Mouse (Mus musculus) liver, embryonic 14.5 days (tissue): Measurements from ENCODE around the gene Gfy. TPM values are rescaled to one million over a fixed set of nuclear protein-coding genes. Genes with fewer than 3 reads are reported as not detected.
A peak's percentile ranks its signal among the peaks of the same experiment; 100 is the strongest.

Experiments used
- ATAC-seq: fragments of 200-750 bp; cut with Nextera tagmentation; 2 replicates; pipeline ENCODE4 v1.8.0; 2017; ENCODE audit warnings: moderate number of reproducible peaks, mild to moderate bottlenecking, moderate library complexity; ENCODE audit not compliant: insufficient read depth
- DNase-seq, 3 experiments: peaks; one replicate each; pipeline ENCODE4 v3.0.0-alpha.2; 2012 to 2013; ENCODE audit warnings: low read depth in 3 of 3, low spot score in 3 of 3
- H3K27ac ChIP-seq: fragments of 300-500 bp; sonication (generic); 2 replicates; pipeline ENCODE4 v1.5.1; 2014; ENCODE audit warnings: moderate library complexity, mild to moderate bottlenecking, control low read depth, inconsistent platforms
- H3K27me3 ChIP-seq: fragments of 300-500 bp; sonication (generic); 2 replicates; pipeline ENCODE4 v1.6.1; 2014; ENCODE audit warnings: mild to moderate bottlenecking, low read length, moderate library complexity; ENCODE audit not compliant: control insufficient read depth, insufficient read depth
- H3K36me3 ChIP-seq: fragments of 300-500 bp; sonication (generic); replicated peaks from 2 replicates; pipeline ENCODE4 v1.6.1; 2014; ENCODE audit warnings: low read depth; ENCODE audit not compliant: control insufficient read depth, insufficient read depth
- H3K4me1 ChIP-seq, 2 experiments: fragments of 200-500 bp in 1 of 2; fragments of 300-500 bp in 1 of 2; sonication (generic) in 1 of 2; replicated peaks; 2 replicates each; pipeline ENCODE4 v1.6.1; 2012 to 2014; ENCODE audit warnings: antibody characterized with exemption in 1 of 2, inconsistent platforms in 1 of 2, low read length in 1 of 2; ENCODE audit not compliant: control insufficient read depth in 2 of 2, insufficient read depth in 2 of 2
- H3K4me2 ChIP-seq: fragments of 300-500 bp; sonication (generic); 2 replicates; pipeline ENCODE4 v1.6.1; 2014; ENCODE audit warnings: low read depth, mild to moderate bottlenecking, control low read depth, moderate library complexity
- H3K4me3 ChIP-seq, 2 experiments: fragments of 200-500 bp in 1 of 2; fragments of 300-500 bp in 1 of 2; sonication (generic) in 1 of 2; 2 replicates each; pipeline ENCODE4 v1.5.1; 2012 to 2014; ENCODE audit warnings: low read depth in 2 of 2, low read length in 2 of 2, mild to moderate bottlenecking in 2 of 2, control low read depth in 1 of 2, inconsistent platforms in 1 of 2, moderate library complexity in 1 of 2; ENCODE audit not compliant: insufficient read depth in 1 of 2
- H3K9ac ChIP-seq: fragments of 300-500 bp; sonication (generic); replicated peaks from 2 replicates; pipeline ENCODE4 v1.6.1; 2014; ENCODE audit warnings: mild to moderate bottlenecking, control low read depth, moderate library complexity
- H3K9me3 ChIP-seq: fragments of 300-500 bp; sonication (generic); 2 replicates; pipeline ENCODE4 v1.6.1; 2016; ENCODE audit warnings: low read length, mixed read lengths; ENCODE audit not compliant: control insufficient read depth
- CTCF ChIP-seq: IDR thresholded peaks from 2 replicates; pipeline ENCODE4 v1.5.1; 2016; ENCODE audit warnings: antibody characterized with exemption, low read depth, control low read depth
- EP300 ChIP-seq: IDR thresholded peaks from 2 replicates; pipeline ENCODE4 v1.6.1; 2016; ENCODE audit warnings: antibody characterized with exemption, low read depth
- WGBS: fragments of 180-500 bp; shearing (Covaris S2); extraction: QIAGEN DNeasy Blood & Tissue Kit; methylation state at CpG from one replicate; pipeline ENCODE4 v1.1.7; 2014; ENCODE audit not compliant: insufficient replicate concordance; 5-methylcytosine and 5-hydroxymethylcytosine counted together
- polyA plus RNA-seq, 2 experiments: library from polyadenylated mRNA; depleted of rRNA in 1 of 2; stranded (reverse) in 1 of 2; unstranded in 1 of 2; fragments of >200 nt; fragmentation: Nextera tagmentation in 1 of 2; extraction: Ambion mirVana in 1 of 2; gene quantifications; 2 replicates each; pipeline versions ENCODE4 v1.2.1 to v1.2.3; 2012 to 2014

Gene Gfy
- polyA plus RNA-seq, 2 experiments, result not detected

DNA sequence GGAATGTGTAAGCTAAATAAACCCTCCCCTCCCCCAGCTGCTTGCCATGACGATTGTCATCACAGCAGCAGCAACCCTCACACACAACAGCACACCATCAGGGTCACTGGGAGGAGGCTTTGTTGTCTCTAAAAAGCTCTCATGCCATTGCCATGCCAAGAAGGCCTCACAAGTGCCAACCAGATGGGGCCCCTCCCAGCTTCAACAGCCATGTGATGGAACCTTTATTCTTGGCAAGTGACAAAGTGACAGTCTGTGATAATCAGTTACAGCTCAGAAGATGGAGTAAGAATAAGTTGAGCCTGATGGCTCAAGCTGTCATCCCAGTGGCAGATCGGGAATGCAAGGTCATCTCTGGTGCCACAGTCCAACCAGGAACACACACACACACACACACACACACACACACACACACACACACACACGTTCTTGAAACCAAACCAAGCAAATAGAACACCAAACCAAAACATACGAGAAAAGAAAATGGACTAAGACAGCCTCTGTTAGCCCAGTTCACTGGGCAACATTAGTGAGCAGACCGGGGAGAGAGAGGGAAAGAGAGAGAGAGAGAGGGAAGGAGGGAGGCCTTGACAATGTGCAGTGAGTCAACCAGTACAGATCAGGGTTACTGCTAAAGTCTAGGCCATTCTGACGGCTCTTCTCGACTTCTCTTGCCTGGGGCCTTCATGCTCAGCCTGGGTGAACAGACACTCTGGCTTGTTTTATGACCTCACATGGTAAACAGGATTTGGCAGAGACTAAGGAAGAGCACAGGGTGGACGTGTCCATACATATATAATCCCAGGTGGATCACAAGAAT, 39.3 kb downstream of the Gfy start:
- Histone ChIP-seq H3K4me3 (no peak overlapping the region), H3K9ac (no peak overlapping the region), H3K4me1 (peaks cover 13 to 34% of the 10 kb centered on the region in 2 experiments), H3K4me2 (no peak overlapping the region), H3K27ac (no peak overlapping the region), H3K36me3 (no peaks in the 10 kb centered on the region), H3K9me3 (no peaks in the 10 kb centered on the region), H3K27me3 (no peaks in the 10 kb centered on the region)
- DNase-seq (no peak), ATAC-seq (no peak)
- TF ChIP-seq CTCF (no peak), EP300 (no peak)
- WGBS, result 62% methylated on average over 8 of the region's 8 CpGs

DNA sequence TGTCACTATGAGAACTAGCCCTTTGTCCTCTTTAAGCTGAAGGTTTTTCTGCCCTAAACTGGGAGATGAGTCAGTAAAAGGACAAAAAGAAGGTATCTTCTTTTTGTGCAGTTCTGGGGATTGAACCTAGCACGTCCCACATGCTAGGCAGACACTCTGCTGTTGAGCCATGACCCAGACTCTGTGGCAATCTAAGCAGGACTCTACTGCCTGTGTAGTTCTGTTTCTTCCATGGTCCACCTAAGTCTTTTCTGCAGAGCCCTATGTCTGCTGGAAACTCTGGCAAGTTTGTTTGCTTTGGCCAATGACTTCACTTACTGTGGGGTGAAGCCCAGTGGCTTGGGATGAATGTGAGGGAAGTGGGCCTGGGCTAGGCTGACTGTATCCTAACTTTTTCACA, 41.0 kb downstream of the Gfy start:
- Histone ChIP-seq H3K36me3 (no peaks in the 10 kb centered on the region), H3K4me2 (no peak overlapping the region), H3K4me1 (peaks cover 20 to 42% of the 10 kb centered on the region in 2 experiments), H3K9ac (no peak overlapping the region), H3K4me3 (no peak overlapping the region), H3K27ac (no peak overlapping the region), H3K9me3 (no peaks in the 10 kb centered on the region), H3K27me3 (no peaks in the 10 kb centered on the region)
- DNase-seq (no peak), ATAC-seq (no peak)
- TF ChIP-seq CTCF (no peak), EP300 (no peak)
- 48% methylated on average over 1 of the region's 1 CpGs for WGBS

DNA sequence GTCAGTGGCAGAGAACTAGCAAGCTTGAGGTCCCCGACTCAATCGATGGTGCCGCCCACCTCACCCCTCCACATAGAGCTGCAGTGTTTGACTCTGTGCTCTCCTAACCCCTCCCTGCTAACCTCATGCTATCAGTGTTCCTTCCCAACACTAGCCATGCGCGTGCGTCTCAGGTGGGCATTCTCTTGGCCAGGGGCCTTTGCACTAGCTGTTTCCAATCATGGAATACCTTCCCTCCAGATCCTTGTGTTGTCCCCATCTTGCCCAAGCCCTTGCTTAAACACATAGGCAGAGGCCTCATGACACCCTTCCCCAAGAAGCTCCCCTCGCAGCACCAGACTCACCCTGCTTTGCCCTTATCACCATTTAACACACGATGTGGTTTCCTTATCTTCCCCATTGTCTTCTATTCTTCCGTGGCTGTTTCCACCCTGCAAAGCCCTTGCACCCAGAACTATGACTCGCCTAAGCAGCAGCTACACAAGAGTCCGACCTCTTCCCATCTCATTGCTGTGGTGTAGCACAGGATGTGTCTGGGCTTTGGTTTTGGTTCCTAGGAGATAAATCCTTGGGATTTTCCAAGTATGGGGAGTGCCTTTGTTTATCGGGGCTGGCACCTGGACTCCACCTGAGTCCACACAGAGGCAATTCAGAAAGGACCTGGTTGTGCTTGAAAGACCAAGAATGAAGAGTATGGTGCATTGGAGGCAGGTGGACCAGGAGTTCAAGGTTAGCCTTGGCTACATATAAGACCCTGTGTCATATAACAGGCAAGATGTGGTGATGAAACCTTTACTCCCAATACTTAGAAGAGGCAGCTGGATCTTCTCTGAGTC, 42.0 kb downstream of the Gfy start:
- no peak overlapping the region for H3K9ac ChIP-seq
- H3K36me3 ChIP-seq, result no peaks in the 10 kb centered on the region
- peak; percentile 73 for ATAC-seq
- no peak overlapping the region for H3K4me3 ChIP-seq
- DNase-seq, result peak; percentile 69 to 71 (median 71)
- peaks cover 20 to 42% of the 10 kb centered on the region in 2 experiments for H3K4me1 ChIP-seq
- WGBS, result 8% methylated on average over 12 of the region's 12 CpGs
- peak overlapping the region; percentile 46 for H3K27ac ChIP-seq
- H3K4me2 ChIP-seq, result peak overlapping the region; percentile 67
- no peaks in the 10 kb centered on the region for H3K27me3 ChIP-seq
- TF ChIP-seq EP300, result peak; percentile 80
- TF ChIP-seq CTCF, result no peak
- no peaks in the 10 kb centered on the region for H3K9me3 ChIP-seq

DNA sequence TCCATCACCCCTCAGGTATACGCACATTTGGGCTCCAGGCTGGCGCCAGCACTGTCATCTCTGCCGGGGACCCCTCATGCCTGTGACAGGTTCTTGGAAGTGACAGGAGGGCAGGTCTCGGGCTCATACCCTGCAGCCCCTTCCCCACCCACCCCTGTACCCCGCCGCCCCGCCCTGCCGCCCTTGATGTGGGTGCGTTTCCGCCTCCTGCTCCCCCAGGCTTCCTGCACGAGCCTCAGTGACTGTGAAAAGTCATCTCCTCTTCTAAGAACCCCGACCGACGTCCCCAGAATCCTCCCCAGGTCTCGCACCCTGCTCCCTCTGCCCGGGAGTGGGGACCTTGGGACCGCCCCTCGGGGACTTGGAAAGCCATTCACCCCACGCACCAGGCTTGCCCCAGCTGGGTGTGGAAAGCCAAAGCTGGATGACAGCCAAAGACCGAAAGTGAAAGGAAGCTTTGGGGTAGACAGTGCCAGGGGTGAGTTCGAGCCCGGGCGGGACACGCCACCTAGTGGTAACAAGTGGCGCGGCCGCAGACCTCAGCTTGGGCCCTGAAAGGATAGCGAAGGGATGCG, 43.3 kb downstream of the Gfy start, which contains the start of the genes Gm45713 and Flt3l:
Gene Gm45713 (minus strand): TSS at position 239 of the 575 bp plus-strand sequence.
Gene Flt3l (minus strand): TSS at position 440 of the 575 bp plus-strand sequence.
- Histone ChIP-seq H3K27me3 (no peaks in the 10 kb centered on the region), H3K36me3 (no peaks in the 10 kb centered on the region), H3K9me3 (no peaks in the 10 kb centered on the region), H3K27ac (peak within 1 kb of the TSS; percentile 51), H3K4me2 (peak within 1 kb of the TSS; percentile 67), H3K4me3 (peak within 1 kb of the TSS; percentile 74 to 79), H3K9ac (peak within 1 kb of the TSS; percentile 70), H3K4me1 (peaks cover 20 to 42% of the 10 kb centered on the region in 2 experiments)
- ATAC-seq (peak; percentile 70), DNase-seq (peak; percentile 78 to 84 (median 79))
- TF ChIP-seq EP300, result no peak
- TF ChIP-seq CTCF, result peak; percentile 100
- under 1% methylated on average over 29 of the region's 29 CpGs for WGBS

DNA sequence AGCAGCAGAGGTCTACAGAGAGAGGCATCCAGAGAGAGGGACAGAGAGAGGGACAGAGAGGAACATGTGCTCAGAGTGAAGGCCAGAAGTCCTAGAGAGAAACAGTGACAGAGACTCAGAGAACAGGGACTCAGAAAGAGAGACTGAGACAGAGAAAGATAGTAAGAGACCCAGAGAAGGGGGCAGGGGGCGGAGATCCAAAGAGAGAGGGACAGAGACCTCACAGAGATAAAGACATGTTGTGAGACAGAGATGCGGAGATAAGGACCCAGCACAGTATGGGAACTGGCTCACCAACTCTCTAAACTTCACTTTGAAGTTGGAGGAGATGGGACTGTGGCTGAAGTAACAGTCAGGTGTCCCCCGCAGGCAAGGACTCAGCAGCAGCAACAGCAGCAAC, 44.0 kb downstream of the Gfy start:
- peak overlapping the region; percentile 74 to 79 for H3K4me3 ChIP-seq
- ATAC-seq, result peak; percentile 6; the same call in 1 of the 2 replicates
- peaks cover 20 to 42% of the 10 kb centered on the region in 2 experiments for H3K4me1 ChIP-seq
- TF ChIP-seq CTCF (no peak), EP300 (no peak; the same call in 1 of the 2 replicates)
- peak overlapping the region; percentile 70 for H3K9ac ChIP-seq
- no peaks in the 10 kb centered on the region for H3K27me3 ChIP-seq
- no peaks in the 10 kb centered on the region for H3K36me3 ChIP-seq
- H3K27ac ChIP-seq, result peak overlapping the region; percentile 51
- WGBS, result 14% methylated on average over 3 of the region's 3 CpGs
- H3K9me3 ChIP-seq, result no peaks in the 10 kb centered on the region
- DNase-seq, result no peak
- H3K4me2 ChIP-seq, result peak overlapping the region; percentile 67
